Mouse (Mus musculus) gastrocnemius, adult 2 months (tissue): ENCODE data around the gene Chchd6. TPM values are rescaled to one million over a fixed set of nuclear protein-coding genes. Genes with fewer than 3 reads are reported as not detected.

Source experiments
- DNase-seq: peaks from one replicate; pipeline ENCODE4 v3.0.0; 2022
- H3K27ac ChIP-seq: fragments of 200-600 bp; 2 replicates; pipeline ENCODE4 v1.8.1; 2022; ENCODE audit warnings: mild to moderate bottlenecking
- H3K4me3 ChIP-seq: fragments of 200-600 bp; 2 replicates; pipeline ENCODE4 v1.8.1; 2022; ENCODE audit warnings: mild to moderate bottlenecking, moderate library complexity
- CTCF ChIP-seq: fragments of 200-600 bp; IDR thresholded peaks from 2 replicates; pipeline ENCODE4 v1.8.1; 2022; ENCODE audit warnings: antibody characterized with exemption, mild to moderate bottlenecking, moderate library complexity
- intact Hi-C: fragments of 180-260 bp; cut with DNase I; formaldehyde crosslinking; loops from one replicate; pipeline ENCODE4 v1.15.1; 2025
- total RNA-seq, 2 experiments: library from RNA; stranded (reverse); gene quantifications; 2 replicates each; pipeline ENCODE4 v1.2.3; 2021

Gene Chchd6
- total RNA-seq, 2 experiments from 2014 or later, result 2.5 TPM

- DNase-seq, result no peak
- Histone ChIP-seq H3K27ac (0 out of 2 replicates have a peak overlapping the region, but pooled peaks have one; percentile 73), H3K4me3 (no peak overlapping the region)
- TF ChIP-seq CTCF, result no peak
- intact Hi-C loops, result no loop called here
These were observed 141.0 kb downstream of the Chchd6 start for GRCm38 (mm10) chr6:89454437-89454836.

DNA sequence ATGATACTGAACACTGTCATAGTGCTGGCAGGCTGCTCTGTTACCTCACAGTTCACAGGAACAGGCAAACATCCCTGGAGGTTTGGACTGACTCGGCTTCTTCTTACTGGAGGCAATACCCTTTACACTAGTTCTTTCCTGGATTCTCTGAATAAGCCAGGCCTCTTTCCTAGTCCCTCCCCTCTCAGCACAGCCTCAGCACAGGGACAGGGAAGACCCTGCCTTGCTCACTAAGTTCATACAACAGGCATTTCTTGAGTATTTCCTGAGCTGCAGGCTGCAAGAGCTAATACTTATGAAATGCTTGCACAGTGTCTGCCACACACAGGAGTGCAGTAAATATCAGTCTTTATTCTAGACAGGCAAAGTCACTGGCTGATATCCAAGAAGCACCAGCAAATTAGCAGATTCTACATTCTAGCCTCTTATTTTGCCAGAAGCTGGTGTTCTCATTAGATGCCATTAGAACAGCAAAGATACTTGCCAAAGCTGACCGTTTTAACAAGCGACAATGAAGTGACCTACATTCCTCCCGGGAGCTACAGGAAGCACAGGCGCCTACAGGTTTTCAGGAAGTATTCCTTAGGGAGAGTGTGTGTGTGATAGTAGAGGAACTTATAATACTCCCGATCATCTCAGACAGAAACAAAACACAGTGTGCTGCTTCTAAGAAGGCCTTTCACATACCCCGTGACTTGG is 142.3 kb downstream of the Chchd6 start:
- no peak for TF ChIP-seq CTCF
- no peak for DNase-seq
- H3K27ac ChIP-seq, result peak overlapping the region; percentile 73
- no peak overlapping the region for H3K4me3 ChIP-seq
- intact Hi-C loops, result no loop called here

- H3K4me3 ChIP-seq, result no peak overlapping the region
- no peak for TF ChIP-seq CTCF
- intact Hi-C loops, result no loop called here
- no peak for DNase-seq
- H3K27ac ChIP-seq, result peak overlapping the region; percentile 73
These were observed 143.1 kb downstream of the Chchd6 start for GRCm38 (mm10) chr6:89452356-89452755.

GRCm38 (mm10) chr6:89448736-89449135 is 146.7 kb downstream of the Chchd6 start:
- no peak for TF ChIP-seq CTCF
- intact Hi-C loops, result no loop called here
- no peak for DNase-seq
- Histone ChIP-seq H3K4me3 (no peak overlapping the region), H3K27ac (no peak overlapping the region)

DNA sequence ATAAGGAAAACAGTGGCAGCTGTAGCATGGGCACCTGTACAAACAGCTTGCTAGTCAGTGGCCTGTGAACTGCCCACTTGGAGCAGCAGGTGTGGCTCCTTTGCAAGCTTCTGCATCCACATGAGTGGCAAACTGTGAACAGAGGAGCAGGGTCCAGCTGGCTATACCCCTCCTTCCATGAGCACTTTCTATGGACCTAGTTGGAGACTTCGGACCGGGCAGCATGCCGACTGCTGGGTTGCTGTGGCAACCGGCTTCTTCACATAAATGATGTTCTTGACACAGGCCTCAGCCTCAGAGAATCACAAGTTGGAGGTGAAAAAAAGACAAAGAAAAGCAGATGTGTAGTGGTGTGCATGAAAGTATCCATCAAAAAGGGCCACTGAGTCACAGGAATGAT is 154.8 kb downstream of the Chchd6 start:
- H3K4me3 ChIP-seq, result no peak overlapping the region
- no peak for DNase-seq
- H3K27ac ChIP-seq, result no peak overlapping the region
- intact Hi-C loops, result no loop called here
- no peak for TF ChIP-seq CTCF

DNA sequence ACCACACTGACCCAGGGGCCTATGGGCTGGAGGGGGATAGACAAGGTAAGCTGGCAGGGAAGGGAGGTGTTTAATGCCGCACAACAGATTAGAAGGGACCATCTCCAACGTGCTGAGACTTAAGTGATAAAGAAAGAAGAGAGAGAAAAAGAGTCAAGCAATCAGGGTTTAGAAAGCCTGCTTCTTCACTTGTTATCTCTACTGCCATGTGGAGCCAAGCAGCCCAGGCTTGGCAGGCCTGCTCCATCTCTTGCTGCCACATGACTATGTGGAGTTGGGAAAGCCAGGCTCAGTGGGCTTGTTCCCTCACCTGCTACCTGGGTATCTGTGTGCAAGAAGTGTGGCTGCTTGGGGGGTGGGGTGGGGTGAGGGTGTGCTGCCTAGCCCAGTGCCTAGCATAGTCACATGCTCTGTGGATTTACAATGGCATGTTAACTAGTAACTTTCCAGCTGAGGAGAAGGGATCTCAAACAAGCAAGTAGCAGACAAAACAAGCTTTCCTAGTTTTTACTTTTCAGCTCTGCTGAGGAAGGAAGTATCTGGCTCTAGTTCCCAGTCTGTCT is 163.5 kb downstream of the Chchd6 start:
- DNase-seq, result no peak
- Histone ChIP-seq H3K4me3 (no peak overlapping the region), H3K27ac (no peak overlapping the region)
- no peak for TF ChIP-seq CTCF
- intact Hi-C loops, result no loop called here

GRCm38 (mm10) chr6:89430749-89431148 is 164.7 kb downstream of the Chchd6 start:
- intact Hi-C loops, result no loop called here
- Histone ChIP-seq H3K27ac (no peak overlapping the region), H3K4me3 (no peak overlapping the region)
- TF ChIP-seq CTCF, result no peak
- no peak for DNase-seq

- no peak for TF ChIP-seq CTCF
- no peak for DNase-seq
- no peak overlapping the region for H3K4me3 ChIP-seq
- H3K27ac ChIP-seq, result peak overlapping the region; percentile 79
- intact Hi-C loops, result no loop called here
These were observed 166.6 kb downstream of the Chchd6 start for GRCm38 (mm10) chr6:89428661-89429375.

DNA sequence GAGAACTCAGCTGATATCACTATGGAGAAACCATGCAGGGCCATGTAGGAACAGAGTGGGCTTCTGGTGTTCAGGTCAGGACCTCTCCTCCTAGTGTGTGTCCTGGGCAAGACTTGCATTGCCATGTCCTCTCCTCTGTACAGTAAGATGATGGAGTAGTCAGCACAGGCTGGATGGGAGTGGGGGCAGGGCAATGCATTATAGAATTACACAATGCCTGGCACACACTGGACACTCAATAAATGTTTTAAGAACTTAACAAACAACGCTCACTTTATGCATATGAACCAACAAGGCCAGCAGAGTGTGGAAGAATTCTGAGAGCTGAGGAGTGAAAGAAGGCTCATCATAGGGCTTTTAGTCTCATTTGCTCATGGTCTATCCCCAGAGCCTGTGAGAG is 171.0 kb downstream of the Chchd6 start:
- Histone ChIP-seq H3K4me3 (no peak overlapping the region), H3K27ac (no peak overlapping the region)
- no peak for DNase-seq
- no peak for TF ChIP-seq CTCF
- intact Hi-C loops, result no loop called here

GRCm38 (mm10) chr6:89422621-89423020 is 172.8 kb downstream of the Chchd6 start:
- no peak overlapping the region for H3K4me3 ChIP-seq
- intact Hi-C loops, result no loop called here
- no peak for TF ChIP-seq CTCF
- DNase-seq, result no peak
- peak overlapping the region; percentile 58 for H3K27ac ChIP-seq

GRCm38 (mm10) chr6:89421922-89422321 is 173.5 kb downstream of the Chchd6 start:
- no peak overlapping the region for H3K4me3 ChIP-seq
- H3K27ac ChIP-seq, result peak overlapping the region; percentile 49
- intact Hi-C loops, result no loop called here
- TF ChIP-seq CTCF, result no peak
- no peak for DNase-seq

- Histone ChIP-seq H3K4me3 (no peak overlapping the region), H3K27ac (no peak overlapping the region)
- DNase-seq, result no peak
- intact Hi-C loops, result no loop called here
- TF ChIP-seq CTCF, result no peak
These were observed 173.9 kb downstream of the Chchd6 start for GRCm38 (mm10) chr6:89421503-89421902.

- intact Hi-C loops, result no loop called here
- no peak overlapping the region for H3K27ac ChIP-seq
- H3K4me3 ChIP-seq, result no peak overlapping the region
- TF ChIP-seq CTCF, result no peak
- DNase-seq, result no peak
These were observed 174.7 kb downstream of the Chchd6 start for GRCm38 (mm10) chr6:89420756-89421155.
